Mouse (Mus musculus) liver, embryonic 14.5 days (tissue): ENCODE data around the gene Map4k1.

Experiments
- CTCF ChIP-seq: IDR thresholded peaks from 2 replicates; pipeline ENCODE4 v1.5.1; 2016; ENCODE audit warnings: antibody characterized with exemption, low read depth, control low read depth
- EP300 ChIP-seq: IDR thresholded peaks from 2 replicates; pipeline ENCODE4 v1.6.1; 2016; ENCODE audit warnings: antibody characterized with exemption, low read depth

GRCm38 (mm10) chr7:28938654-28939053 lies 43.2 kb upstream of the Map4k1 start:
- no peak for TF ChIP-seq CTCF
- TF ChIP-seq EP300: no peak
